Mouse (Mus musculus) central nervous system, embryonic 14 days (tissue): ENCODE data around the gene Smim23. TPM values are rescaled to one million over a fixed set of nuclear protein-coding genes. Genes with fewer than 3 reads are reported as not detected.

ENCODE experiments used
- polyA plus RNA-seq: library from polyadenylated mRNA; depleted of rRNA; stranded (reverse); fragments of >200 nt; gene quantifications from 2 replicates; pipeline ENCODE4 v1.2.3, GENCODE M21; 2012; rRNA removed

The Smim23 gene
- not detected in 2 replicates for polyA plus RNA-seq

GRCm38 (mm10) chr11:32824505-32824904, at the start of gene Smim23:
Smim23 (minus strand) TSS chr11:32824605.

Other genes with a start within 250 kb of the Smim23 start
- gene Fbxw11, start 181.9 kb downstream of the Smim23 start, polyA plus RNA-seq: 79.6 and 84.2 TPM in 2 replicates